ENCODE assay signal across 8 mouse cellular contexts in the genomic region with DNA sequence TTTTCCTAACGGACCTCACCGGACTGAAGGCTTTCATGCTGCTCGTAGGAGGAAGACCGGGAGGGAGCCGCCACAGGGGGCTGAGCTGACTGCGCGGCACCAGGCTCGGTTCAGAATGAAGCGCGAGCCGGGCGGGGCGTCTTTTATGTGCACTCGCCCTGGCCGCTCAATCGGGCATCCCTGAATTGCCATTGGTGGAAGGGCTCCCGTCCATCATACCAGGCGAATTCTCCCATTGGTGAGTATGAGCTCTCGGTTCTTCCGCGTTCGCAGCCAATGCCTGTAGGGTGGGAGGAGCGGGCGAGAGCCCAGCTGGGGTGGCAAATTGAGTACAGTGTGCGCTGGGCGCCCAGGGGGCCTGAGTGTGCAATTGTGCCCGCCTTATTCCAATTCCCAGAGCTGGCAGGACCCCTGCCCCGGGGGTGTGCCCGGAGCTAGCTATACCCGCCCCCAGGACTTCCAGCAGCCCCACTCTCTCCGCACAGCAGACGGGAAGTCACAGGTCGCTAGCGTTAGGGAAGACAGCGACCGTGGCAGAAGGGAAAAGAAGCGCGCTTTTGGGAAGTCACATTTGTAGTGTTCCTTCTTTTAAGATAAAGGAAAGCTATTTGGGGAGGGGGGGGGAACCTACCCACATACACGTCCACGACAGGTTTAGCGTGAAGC. TPM values are rescaled to one million over a fixed set of nuclear protein-coding genes. Genes with fewer than 3 reads are reported as not detected.
DNase-seq lines count a peak whose midpoint lies in the region; ATAC-seq and TF ChIP-seq lines count a peak whose summit lies in the region.

No protein-coding gene starts in this region.

- TF ChIP-seq CTCF in ES-Bruce4 (IDR thresholded peaks at IDR 0.05; ENCODE audit: low read depth, low read length) = no peak

- TF ChIP-seq POLR2A in ES-Bruce4 (IDR thresholded peaks at IDR 0.05; ENCODE audit: insufficient read depth, low read length) = no peak

- peak; percentile 99 for DNase-seq in heart, postnatal 10 days
- peak; percentile 98 to 99 for DNase-seq in kidney, postnatal 4 days
- DNase-seq in neural tube, embryonic 11.5 days (ENCODE audit: low spot score) = peak; percentile 96

- peak; percentile 92 for ATAC-seq in cerebellum, adult (ENCODE audit: insufficient number of reproducible peaks, low FRiP score, low TSS enrichment)
- peak; percentile 91 for ATAC-seq in forebrain, embryonic 13.5 days
- peak; percentile 80 for ATAC-seq in liver, embryonic 15.5 days (ENCODE audit: insufficient read depth)
- peak; percentile 78 for ATAC-seq in neural tube, embryonic 11.5 days (ENCODE audit: insufficient read depth, low FRiP score, low TSS enrichment)
- ATAC-seq in stomach, embryonic 16.5 days (ENCODE audit: insufficient read depth, low FRiP score) = peak; percentile 87

- peak overlapping the region; percentile 89 for H3K4me3 ChIP-seq in ES-Bruce4 (ENCODE audit: low read depth, low read length)
- H3K4me3 ChIP-seq in forebrain, embryonic 13.5 days = peak overlapping the region; percentile 60
- peak overlapping the region; percentile 63 for H3K4me3 ChIP-seq in liver, embryonic 15.5 days (replicated peaks)
- peak overlapping the region; percentile 86 for H3K4me3 ChIP-seq in neural tube, embryonic 11.5 days (ENCODE audit: low read depth, low read length)
- H3K4me3 ChIP-seq in stomach, embryonic 16.5 days (replicated peaks; ENCODE audit: low read length) = peak overlapping the region; percentile 84

- under 1% methylated on average over 41 of the region's 41 CpGs for WGBS in forebrain, embryonic 13.5 days
- WGBS in liver, embryonic 15.5 days (ENCODE audit: insufficient replicate concordance) = under 1% methylated on average over 41 of the region's 41 CpGs
- whole genome bisulfite sequencing in neural tube, embryonic 11.5 days = 0% methylated on average over 40 of the region's 41 CpGs
- under 1% methylated on average over 41 of the region's 41 CpGs for WGBS in stomach, embryonic 16.5 days

- intact Hi-C loops in heart, postnatal 10 days (cut with DNase I) = loop anchor here (5.0 to 10.0 kb wide), 2 partner anchors 206 to 729 kb away; no protein-coding TSS in a partner anchor

- peaks cover 8% of the 10 kb centered on the region for H3K27me3 ChIP-seq in ES-Bruce4 (ENCODE audit: control insufficient read depth, insufficient read depth, low read length, poor library complexity, severe bottlenecking)
- H3K27me3 ChIP-seq in forebrain, embryonic 13.5 days = peaks cover 3% of the 10 kb centered on the region; the same call in 1 of the 2 replicates
- peaks cover 92% of the 10 kb centered on the region for H3K27me3 ChIP-seq in liver, embryonic 15.5 days
- H3K27me3 ChIP-seq in neural tube, embryonic 11.5 days (ENCODE audit: control insufficient read depth, insufficient read depth, low read length) = no peaks in the 10 kb centered on the region
- H3K27me3 ChIP-seq in stomach, embryonic 16.5 days (ENCODE audit: control insufficient read depth, insufficient read depth, low read length) = no peaks in the 10 kb centered on the region

- H3K9ac ChIP-seq in ES-Bruce4 (ENCODE audit: low read depth, poor library complexity, severe bottlenecking) = peak overlapping the region; percentile 63
- peak overlapping the region; percentile 75 for H3K9ac ChIP-seq in forebrain, embryonic 13.5 days
- peak overlapping the region; percentile 54 for H3K9ac ChIP-seq in liver, embryonic 15.5 days
- H3K9ac ChIP-seq in neural tube, embryonic 11.5 days (ENCODE audit: low read length) = peak overlapping the region; percentile 76
- peak overlapping the region; percentile 88 for H3K9ac ChIP-seq in stomach, embryonic 16.5 days (ENCODE audit: low read length)

- no peaks in the 10 kb centered on the region for H3K9me3 ChIP-seq in ES-Bruce4 (replicated peaks; ENCODE audit: control insufficient read depth, insufficient read depth, low read length, poor library complexity, severe bottlenecking)
- H3K9me3 ChIP-seq in forebrain, embryonic 13.5 days (replicated peaks) = no peaks in the 10 kb centered on the region
- no peaks in the 10 kb centered on the region for H3K9me3 ChIP-seq in liver, embryonic 15.5 days (replicated peaks)
- H3K9me3 ChIP-seq in neural tube, embryonic 11.5 days (ENCODE audit: control insufficient read depth, low read length) = no peaks in the 10 kb centered on the region
- H3K9me3 ChIP-seq in stomach, embryonic 16.5 days (replicated peaks; ENCODE audit: control insufficient read depth, low read length) = no peaks in the 10 kb centered on the region

- no peaks in the 10 kb centered on the region for H3K36me3 ChIP-seq in ES-Bruce4 (ENCODE audit: control insufficient read depth, insufficient read depth, low read length, poor library complexity, severe bottlenecking)
- no peaks in the 10 kb centered on the region for H3K36me3 ChIP-seq in forebrain, embryonic 13.5 days (ENCODE audit: poor library complexity, severe bottlenecking)
- no peaks in the 10 kb centered on the region for H3K36me3 ChIP-seq in liver, embryonic 15.5 days (replicated peaks)
- H3K36me3 ChIP-seq in neural tube, embryonic 11.5 days (ENCODE audit: control insufficient read depth, insufficient read depth, low read length) = no peaks in the 10 kb centered on the region
- no peaks in the 10 kb centered on the region for H3K36me3 ChIP-seq in stomach, embryonic 16.5 days (ENCODE audit: control insufficient read depth, insufficient read depth, low read length)

- peaks cover 3% of the 10 kb centered on the region for H3K4me1 ChIP-seq in ES-Bruce4 (ENCODE audit: control insufficient read depth, insufficient read depth, low read length)
- H3K4me1 ChIP-seq in forebrain, embryonic 13.5 days = peaks cover 65% of the 10 kb centered on the region
- peaks cover 22% of the 10 kb centered on the region for H3K4me1 ChIP-seq in liver, embryonic 15.5 days (replicated peaks)
- H3K4me1 ChIP-seq in neural tube, embryonic 11.5 days (ENCODE audit: control insufficient read depth, insufficient read depth, low read length) = peaks cover 26% of the 10 kb centered on the region
- H3K4me1 ChIP-seq in stomach, embryonic 16.5 days (ENCODE audit: control insufficient read depth, insufficient read depth, low read length) = peaks cover 36% of the 10 kb centered on the region

- peak overlapping the region; percentile 94 for H3K4me2 ChIP-seq in forebrain, embryonic 13.5 days
- H3K4me2 ChIP-seq in liver, embryonic 15.5 days = peak overlapping the region; percentile 74
- peak overlapping the region; percentile 92 for H3K4me2 ChIP-seq in neural tube, embryonic 11.5 days (ENCODE audit: low read depth)
- H3K4me2 ChIP-seq in stomach, embryonic 16.5 days (ENCODE audit: low read depth, low read length) = peak overlapping the region; percentile 87

- no peak for TF ChIP-seq EP300 in ES-Bruce4 (IDR thresholded peaks at IDR 0.05; ENCODE audit: insufficient read depth, low read depth, low read length)

- H3K27ac ChIP-seq in ES-Bruce4 (ENCODE audit: insufficient read depth, low read length) = peak overlapping the region; percentile 5; the same call in 1 of the 2 replicates
- H3K27ac ChIP-seq in forebrain, embryonic 13.5 days = peak overlapping the region; percentile 71
- H3K27ac ChIP-seq in liver, embryonic 15.5 days (replicated peaks) = peak overlapping the region; percentile 83
- peak overlapping the region; percentile 85 for H3K27ac ChIP-seq in neural tube, embryonic 11.5 days (ENCODE audit: low read depth, low read length)
- peak overlapping the region; percentile 99 for H3K27ac ChIP-seq in stomach, embryonic 16.5 days (ENCODE audit: low read length)

RNA-seq across cellular contexts. Expression of gene Id2, which starts 0.8 kb away (rescaled TPM):
- 66.7 and 67.0 TPM in 2 replicates for polyA plus RNA-seq in ES-Bruce4 (2011; ENCODE audit: insufficient read depth, insufficient read length, low read depth, missing spikeins)
- 195 and 253 TPM in 2 replicates for polyA plus RNA-seq in forebrain, embryonic 13.5 days (2015; fragmentation: Nextera tagmentation; extraction: Ambion mirVana)
- 10 to 100 TPM; 22.2 to 22.3 TPM for total RNA-seq in heart, postnatal 10 days (2021)
- polyA plus RNA-seq in liver, embryonic 15.5 days (2015; fragmentation: Nextera tagmentation; extraction: Ambion mirVana) = 105 and 126 TPM in 2 replicates
- 311 and 361 TPM in 2 replicates for polyA plus RNA-seq in neural tube, embryonic 11.5 days (2014; fragmentation: Nextera tagmentation; extraction: Ambion mirVana)
- polyA plus RNA-seq in stomach, embryonic 16.5 days (2015; fragmentation: Nextera tagmentation; extraction: Ambion mirVana) = 324 and 325 TPM in 2 replicates

Comparison
In these comparisons a context has a peak if more than half of its experiments do, and no peak if none do; other contexts are left out.
1. Peak in every context shown above with its lines: DNase-seq, ATAC-seq, H3K4me3 ChIP-seq and H3K27ac ChIP-seq.
2. H3K27ac ChIP-seq: peak in every context shown above with its lines; median percentile 99 in stomach, embryonic 16.5 days; 85 in neural tube, embryonic 11.5 days; 83 in liver, embryonic 15.5 days; 71 in forebrain, embryonic 13.5 days; 5 in ES-Bruce4.